Mouse (Mus musculus): ENCODE results near the gene Tmem175.

The Tmem175 gene

DNA sequence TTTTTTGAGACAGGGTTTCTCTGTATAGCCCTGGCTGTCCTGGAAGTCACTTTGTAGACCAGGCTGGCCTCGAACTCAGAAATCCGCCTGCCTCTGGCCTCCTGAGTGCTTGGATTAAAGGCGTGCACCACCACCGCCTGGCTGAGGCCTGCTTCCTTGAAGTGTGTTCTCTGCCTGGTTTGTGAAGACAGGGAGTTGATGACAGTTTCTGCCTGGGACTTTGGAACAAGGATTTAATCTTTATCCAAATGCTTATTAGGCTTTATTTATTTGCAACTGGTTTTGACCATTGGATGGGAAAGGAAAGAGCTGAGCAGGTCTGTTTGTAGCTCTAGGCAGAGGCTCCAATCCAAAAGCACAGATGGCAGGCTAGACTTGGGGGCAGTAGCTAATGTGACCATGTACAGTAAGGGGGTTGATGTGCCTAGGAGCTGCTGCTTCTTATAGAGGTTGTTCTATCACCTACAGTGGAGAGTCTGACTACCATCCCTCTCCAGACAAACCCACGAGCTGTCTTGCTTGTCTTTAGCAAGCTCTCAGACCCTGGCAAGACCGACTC, 48.8 kb downstream of the Tmem175 start:
- peak; percentile 71 to 74 for DNase-seq

DNA sequence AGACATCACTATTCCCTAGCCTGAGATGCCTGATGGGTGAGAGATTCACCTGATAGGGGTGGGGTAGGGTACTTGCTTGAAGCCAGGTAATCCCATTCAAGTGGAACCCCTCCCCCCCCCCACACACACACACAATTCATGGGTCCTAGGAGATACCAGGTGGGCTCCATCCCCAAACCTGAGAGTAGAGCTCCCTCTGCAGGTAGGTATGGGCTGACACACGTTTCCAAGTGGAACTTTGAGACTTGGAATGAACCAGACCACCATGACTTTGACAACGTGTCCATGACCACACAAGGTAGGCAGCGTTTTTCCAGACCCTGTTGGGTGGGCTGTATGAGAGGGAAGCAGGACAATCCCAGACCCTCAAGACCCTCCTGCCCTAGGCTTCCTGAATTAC, 50.3 kb downstream of the Tmem175 start:
- DNase-seq: no peak

DNA sequence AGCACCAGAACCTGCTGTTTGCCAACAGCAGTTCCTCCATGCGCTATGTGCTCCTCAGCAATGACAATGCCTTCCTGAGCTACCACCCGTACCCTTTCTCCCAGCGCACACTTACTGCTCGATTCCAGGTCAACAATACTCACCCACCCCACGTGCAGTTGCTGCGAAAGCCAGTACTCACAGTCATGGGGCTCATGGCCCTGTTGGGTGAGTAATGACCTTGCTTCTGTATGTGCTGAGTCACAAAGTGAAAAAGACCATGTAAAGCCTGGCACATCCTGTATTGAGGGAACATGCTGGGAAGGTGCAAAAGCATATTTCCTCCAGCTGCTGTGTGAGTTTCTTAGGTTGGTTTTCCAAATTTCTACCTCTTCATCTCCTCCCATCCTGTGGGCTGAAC, 51.3 kb downstream of the Tmem175 start:
- DNase-seq: no peak

DNA sequence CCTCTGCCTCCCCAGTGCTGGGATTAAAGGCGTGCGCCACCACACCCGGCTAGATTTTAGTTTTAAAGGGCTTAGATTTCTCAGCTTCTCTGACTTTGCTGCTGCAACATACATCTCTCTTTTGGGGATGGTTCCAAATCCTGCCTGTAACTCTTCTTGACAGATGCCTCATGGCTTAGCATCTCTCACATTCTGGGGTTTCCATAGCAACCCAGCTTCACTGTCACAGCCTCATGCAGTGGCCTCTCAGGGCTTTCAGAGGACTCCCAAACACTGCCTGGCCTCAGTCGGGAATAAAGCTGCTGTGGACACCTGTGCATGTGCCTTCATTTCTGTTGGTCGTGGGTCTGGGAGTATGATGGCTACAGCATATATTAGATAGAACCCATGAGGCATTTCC, 59.5 kb downstream of the Tmem175 start:
- DNase-seq: no peak

DNA sequence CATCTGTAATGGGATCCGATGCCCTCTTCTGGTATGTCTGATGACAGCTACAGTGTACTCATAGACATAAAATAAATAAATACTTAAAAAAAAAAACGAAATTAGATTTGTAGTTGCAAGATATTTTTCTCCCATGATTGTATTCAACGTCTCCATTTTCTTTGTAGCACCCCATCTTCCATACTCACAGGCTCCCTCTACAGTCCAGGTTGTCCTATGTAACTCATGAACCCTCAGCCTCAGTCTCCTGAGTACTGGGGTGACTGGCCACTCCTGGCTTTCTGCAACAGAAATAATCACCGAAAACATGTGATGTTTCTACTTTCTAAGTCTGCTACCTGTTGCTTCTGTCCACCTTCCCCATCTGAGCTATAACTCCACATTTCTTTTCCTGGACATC, 61.6 kb downstream of the Tmem175 start:
- DNase-seq: no peak

DNA sequence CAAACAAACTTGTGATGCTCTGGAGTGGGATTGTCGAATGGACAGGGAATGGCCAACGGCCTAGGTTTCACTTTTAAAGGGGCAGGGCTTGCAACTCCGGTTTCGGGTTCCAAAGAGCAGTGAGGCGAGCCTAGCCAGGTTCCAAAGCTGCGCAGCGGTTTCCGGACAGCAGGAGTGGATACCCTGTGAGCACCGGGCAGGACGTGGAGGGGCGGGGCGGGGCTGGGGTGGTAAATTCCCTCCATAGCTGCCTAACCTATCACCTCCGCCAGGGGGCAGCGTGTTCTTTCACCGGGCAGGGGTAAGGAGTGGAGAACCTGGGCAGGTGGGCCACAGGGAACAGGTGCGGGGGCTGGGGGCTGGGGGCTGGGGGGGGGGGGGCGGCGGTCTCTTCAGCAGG, 62.7 kb downstream of the Tmem175 start, which contains the start of gene Fgfrl1:
TSS of gene Fgfrl1 (plus strand) at position 112 of the 400 bp plus-strand sequence.
- DNase-seq: peak; percentile 76 to 90

DNA sequence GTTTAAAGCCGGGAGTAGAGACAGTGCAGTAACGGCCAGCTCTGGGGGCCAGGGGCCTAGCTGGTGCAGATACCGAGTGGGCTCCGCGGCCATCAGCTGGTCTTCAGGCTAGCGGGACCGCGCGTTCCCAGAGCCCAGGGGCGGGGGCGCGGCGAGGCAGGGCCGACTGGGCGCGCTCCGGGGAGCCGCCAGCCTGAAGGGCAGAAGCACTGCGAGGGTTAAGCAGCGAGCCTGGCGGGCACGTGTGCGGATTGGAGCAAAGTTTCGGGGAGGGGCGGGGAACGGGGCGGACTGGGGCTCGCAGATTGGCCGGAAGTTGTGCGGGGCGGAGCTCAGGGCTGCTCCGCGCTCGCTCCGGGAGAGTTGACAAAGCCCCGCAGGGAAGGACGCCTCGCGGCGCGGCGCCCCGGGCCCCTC, 64.3 kb downstream of the Tmem175 start:
- peak; percentile 92 to 95 for DNase-seq

DNA sequence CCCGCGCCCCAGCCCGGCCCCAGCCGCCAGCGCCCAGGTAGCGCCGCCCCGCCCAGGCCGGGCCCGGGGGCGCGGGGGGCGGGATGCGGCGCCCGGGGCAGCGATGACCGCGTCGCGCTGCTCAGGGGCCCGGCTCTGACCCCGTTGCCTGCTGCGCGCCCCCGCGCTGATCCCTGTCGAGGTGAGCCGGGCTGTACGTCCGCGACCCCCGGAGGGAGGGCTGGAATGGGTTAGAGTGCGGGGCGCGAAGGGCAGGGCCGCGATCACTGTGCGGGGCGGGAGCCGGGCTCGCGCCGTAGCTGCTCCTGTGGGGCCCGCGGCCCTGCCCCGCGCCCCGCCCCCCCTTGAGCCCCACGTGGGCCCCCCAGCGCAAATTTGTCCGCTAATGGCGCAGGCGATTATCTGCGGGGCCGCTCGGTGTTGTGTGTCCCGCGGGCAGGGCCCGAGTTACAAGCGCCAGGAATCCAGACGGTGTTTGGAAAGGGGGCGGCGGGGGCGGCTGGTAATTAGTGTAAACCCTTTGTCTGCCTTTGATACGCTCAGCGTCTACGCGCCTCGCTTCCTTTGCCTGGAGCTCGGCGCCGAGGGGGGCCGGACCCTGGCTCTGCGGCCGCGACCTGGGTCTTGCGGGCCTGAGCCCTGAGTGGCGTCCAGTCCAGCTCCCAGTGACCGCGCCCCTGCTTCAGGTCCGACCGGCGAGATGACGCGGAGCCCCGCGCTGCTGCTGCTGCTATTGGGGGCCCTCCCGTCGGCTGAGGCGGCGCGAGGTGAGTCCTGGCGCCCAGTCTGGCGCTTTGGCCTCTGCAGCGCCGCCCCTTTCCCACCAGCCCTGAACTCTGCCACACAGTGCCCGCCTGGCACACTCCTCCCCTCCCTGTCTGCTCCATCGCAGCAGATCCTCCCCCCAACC, 65.0 kb downstream of the Tmem175 start:
- DNase-seq: peak; percentile 75 to 80

DNA sequence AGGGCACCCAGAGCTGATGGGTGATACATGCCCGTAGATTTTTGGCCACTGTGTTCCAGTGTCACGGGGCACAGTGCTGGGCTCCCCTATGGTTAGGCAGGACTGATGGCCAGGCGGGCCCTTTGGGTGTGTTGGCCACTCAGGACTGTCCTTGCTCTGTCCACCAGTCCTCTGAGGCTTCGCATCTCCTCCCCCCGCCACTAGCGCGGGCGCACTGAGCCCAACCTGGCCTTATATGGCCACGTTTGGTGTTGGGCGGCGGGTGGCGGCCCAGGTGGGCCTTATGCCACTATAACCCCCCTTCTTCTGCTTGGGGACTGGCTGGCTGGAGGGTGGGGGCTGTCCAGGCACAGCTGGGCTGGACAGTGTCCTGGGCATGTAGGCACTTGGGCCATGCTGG, 66.3 kb downstream of the Tmem175 start:
- no peak for DNase-seq

DNA sequence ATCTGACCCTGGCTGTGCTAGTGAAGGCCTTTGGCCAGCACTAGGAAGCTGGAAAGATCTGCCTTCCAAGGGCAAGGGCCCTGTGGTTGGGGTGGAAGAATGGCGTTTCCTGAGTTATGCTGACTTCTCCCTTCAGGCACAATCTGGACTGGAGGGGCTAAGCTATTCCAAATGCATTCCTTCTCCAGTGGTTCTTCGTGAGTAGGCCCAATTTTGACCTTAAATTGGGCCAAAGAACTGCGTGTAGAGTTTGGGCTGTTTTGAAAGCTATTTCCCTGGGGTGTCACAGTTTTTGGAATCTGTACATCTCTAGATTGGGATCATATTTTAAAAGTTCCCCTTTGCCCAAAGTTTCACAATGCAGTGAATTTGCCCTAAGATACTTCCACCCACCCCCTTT, 67.0 kb downstream of the Tmem175 start:
- peak in 1 of 2 experiments; percentile 29 for DNase-seq

DNA sequence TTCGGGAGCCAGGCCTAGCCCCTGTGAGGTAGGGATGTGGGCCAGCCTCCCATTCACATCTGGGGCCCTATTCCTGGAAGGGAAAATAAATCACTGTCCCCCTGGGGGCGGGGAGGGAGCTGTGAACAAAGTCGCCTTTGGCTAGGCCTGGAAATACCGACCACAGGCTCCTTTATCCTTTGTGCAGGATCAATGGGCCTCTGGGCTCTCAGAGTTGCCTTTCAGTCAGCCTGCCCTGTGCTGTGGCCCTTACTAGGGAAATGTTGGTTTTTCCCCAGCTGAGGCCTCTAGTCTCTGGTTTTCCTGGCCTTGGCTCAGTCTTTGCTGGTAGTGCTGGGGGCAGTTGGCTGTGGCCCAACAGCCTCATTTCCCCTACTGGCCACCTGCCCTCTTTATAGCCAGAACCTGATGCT, 67.8 kb downstream of the Tmem175 start:
- no peak for DNase-seq
